In genomic region chr2:178264389-178264788, GRCm38 (mm10) we compare ENCODE assay signal across 8 mouse cellular contexts.
DNase-seq lines count a peak whose midpoint lies in the region; ATAC-seq and TF ChIP-seq lines count a peak whose summit lies in the region.

No protein-coding gene starts in this region.

- H3K36me3 ChIP-seq in liver, postnatal 0 days (replicated peaks; ENCODE audit: insufficient read depth, low read length): no peaks in the 10 kb centered on the region

- no peak overlapping the region for H3K4me2 ChIP-seq in liver, postnatal 0 days (ENCODE audit: low read depth, low read length)

- peak; percentile 83 for DNase-seq in NIH3T3 (ENCODE audit: low read depth)
- peak; percentile 95 for DNase-seq in cerebellum, adult 8-10 months
- peak; percentile 73 to 97 for DNase-seq in frontal cortex, adult 2 months (ENCODE audit: extremely low spot score in 1 of 2, low spot score in 1 of 2)
- DNase-seq in layer of hippocampus, adult 18-20 months (ENCODE audit: low spot score in 2 of 2): peak; percentile 86 to 96
- peak; percentile 81 for DNase-seq in liver, postnatal 0 days
- DNase-seq in urinary bladder, adult 18-20 months (ENCODE audit: low spot score in 2 of 2): peak; percentile 16 to 77

- peak; percentile 81 to 88 for ATAC-seq in hematopoietic stem cell, adult 5-6 weeks (replicated peaks in 1 of 2; ENCODE audit: insufficient read depth in 1 of 2, low FRiP score in 2 of 2, low TSS enrichment in 1 of 2, low read depth in 1 of 2, poor library complexity in 2 of 2, severe bottlenecking in 2 of 2)
- ATAC-seq in liver, postnatal 0 days: no peak

- H3K4me3 ChIP-seq in liver, postnatal 0 days (ENCODE audit: low read depth, low read length): no peak overlapping the region
- no peak overlapping the region for H3K4me3 ChIP-seq in olfactory bulb, adult 2 months (ENCODE audit: insufficient read depth, low read depth, low read length)

- peak; percentile 78 for TF ChIP-seq CTCF in liver, postnatal 0 days (IDR thresholded peaks at IDR 0.05; ENCODE audit: low read depth)
- TF ChIP-seq CTCF in olfactory bulb, adult 2 months (IDR thresholded peaks at IDR 0.05; ENCODE audit: insufficient read depth, low read depth, low read length): peak; percentile 89

- TF ChIP-seq EP300 in liver, postnatal 0 days (IDR thresholded peaks at IDR 0.05; ENCODE audit: low read depth): no peak

- no peak overlapping the region for H3K9ac ChIP-seq in liver, postnatal 0 days (replicated peaks)

- WGBS in liver, postnatal 0 days (ENCODE audit: insufficient replicate concordance): 5% methylated on average over 8 of the region's 8 CpGs
- 3% methylated on average over 8 of the region's 8 CpGs for WGBS in olfactory bulb, adult 2 months

- no peaks in the 10 kb centered on the region for H3K4me1 ChIP-seq in liver, postnatal 0 days (ENCODE audit: insufficient read depth)
- H3K4me1 ChIP-seq in olfactory bulb, adult 2 months (ENCODE audit: control insufficient read depth, insufficient read depth, low read length): peaks cover 27% of the 10 kb centered on the region

- TF ChIP-seq POLR2A in olfactory bulb, adult 2 months (IDR thresholded peaks at IDR 0.05; ENCODE audit: insufficient read depth, low read depth, low read length): no peak

- H3K27me3 ChIP-seq in liver, postnatal 0 days (ENCODE audit: insufficient read depth, low read length): no peaks in the 10 kb centered on the region

- no peak overlapping the region for H3K27ac ChIP-seq in liver, postnatal 0 days (ENCODE audit: low read depth)
- H3K27ac ChIP-seq in olfactory bulb, adult 2 months (ENCODE audit: insufficient read depth, low read depth, low read length): no peak overlapping the region

- H3K9me3 ChIP-seq in liver, postnatal 0 days (ENCODE audit: low read length): no peaks in the 10 kb centered on the region
